Mouse (Mus musculus) adrenal gland, adult 2 months (tissue): ENCODE measurements around the gene Pcnx3. TPM values are rescaled to one million over a fixed set of nuclear protein-coding genes. Genes with fewer than 3 reads are reported as not detected.
"Not testable (repeated sequence)": the region's sequence is repeated elsewhere in the genome, so short reads cannot be mapped to it uniquely, and the experiment has no call there.

ENCODE experiments used
- DNase-seq: peaks from one replicate; pipeline ENCODE4 v3.0.0; 2021
- polyA plus RNA-seq: library from polyadenylated mRNA; depleted of rRNA; stranded (reverse); fragments of >200 nt; gene quantifications from 2 replicates; pipeline ENCODE4 v1.2.3, GENCODE M21; 2012
- total RNA-seq, 2 experiments: library from RNA; stranded (reverse); gene quantifications; 2 replicates each; pipeline ENCODE4 v1.2.3; 2021

Pcnx3 gene
- total and polyA plus RNA-seq, 3 experiments: 88.9 to 330 (median 90.8) TPM

- no peak for DNase-seq
Measured at GRCm38 (mm10) chr19:5713255-5713654, 24.5 kb upstream of the Pcnx3 start.

DNA sequence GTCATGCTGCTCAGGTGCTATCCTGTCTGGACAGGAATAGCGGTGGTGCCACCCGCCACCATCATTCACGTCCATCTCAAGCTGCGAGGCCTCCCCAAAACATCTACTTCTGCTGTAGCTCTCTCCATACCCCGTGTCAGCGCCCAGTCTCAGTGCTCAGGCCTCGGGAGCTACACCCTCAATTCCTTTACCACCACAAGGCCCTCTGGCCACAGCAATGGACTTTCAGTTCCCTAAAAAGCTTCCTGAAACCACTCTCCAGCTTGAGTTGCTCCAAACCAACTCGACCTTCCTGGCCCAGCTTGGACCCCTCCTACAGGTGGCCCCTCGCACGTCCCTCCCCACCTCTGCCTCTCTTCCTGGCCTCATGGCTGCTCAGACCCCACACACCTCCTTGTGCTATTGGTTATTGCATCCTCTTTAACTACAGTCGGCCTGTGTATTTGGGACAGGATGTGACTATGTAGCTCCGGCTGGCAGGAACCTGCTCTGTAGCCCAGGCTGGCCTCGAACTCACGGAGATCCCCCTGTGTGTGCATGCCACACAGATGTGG is 23.3 kb upstream of the Pcnx3 start:
- DNase-seq: no peak

- DNase-seq: peak; percentile 72
Measured at GRCm38 (mm10) chr19:5711218-5711617, 22.5 kb upstream of the Pcnx3 start.

DNA sequence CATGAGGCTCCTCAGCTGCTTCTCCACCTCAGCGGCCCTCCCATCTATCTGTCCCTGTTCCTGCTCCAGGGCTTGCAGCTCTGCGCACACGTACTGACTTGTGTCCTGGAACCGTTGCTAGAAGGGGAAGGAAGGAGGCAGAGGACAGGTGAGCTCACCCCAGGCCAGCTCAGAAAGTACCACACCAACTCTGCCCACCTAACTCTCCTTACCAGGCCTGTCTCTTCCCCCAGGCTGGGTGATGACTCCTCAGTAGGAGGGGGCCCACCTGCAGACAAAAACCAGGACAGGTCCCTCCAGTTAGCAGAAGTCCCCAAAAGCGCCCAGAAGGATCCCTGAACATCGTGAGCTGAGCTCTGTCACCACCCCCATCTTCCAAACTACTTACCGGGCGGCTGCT is 21.9 kb upstream of the Pcnx3 start:
- DNase-seq: no peak

- no peak for DNase-seq
Measured at GRCm38 (mm10) chr19:5710068-5710467, 21.4 kb upstream of the Pcnx3 start.

DNA sequence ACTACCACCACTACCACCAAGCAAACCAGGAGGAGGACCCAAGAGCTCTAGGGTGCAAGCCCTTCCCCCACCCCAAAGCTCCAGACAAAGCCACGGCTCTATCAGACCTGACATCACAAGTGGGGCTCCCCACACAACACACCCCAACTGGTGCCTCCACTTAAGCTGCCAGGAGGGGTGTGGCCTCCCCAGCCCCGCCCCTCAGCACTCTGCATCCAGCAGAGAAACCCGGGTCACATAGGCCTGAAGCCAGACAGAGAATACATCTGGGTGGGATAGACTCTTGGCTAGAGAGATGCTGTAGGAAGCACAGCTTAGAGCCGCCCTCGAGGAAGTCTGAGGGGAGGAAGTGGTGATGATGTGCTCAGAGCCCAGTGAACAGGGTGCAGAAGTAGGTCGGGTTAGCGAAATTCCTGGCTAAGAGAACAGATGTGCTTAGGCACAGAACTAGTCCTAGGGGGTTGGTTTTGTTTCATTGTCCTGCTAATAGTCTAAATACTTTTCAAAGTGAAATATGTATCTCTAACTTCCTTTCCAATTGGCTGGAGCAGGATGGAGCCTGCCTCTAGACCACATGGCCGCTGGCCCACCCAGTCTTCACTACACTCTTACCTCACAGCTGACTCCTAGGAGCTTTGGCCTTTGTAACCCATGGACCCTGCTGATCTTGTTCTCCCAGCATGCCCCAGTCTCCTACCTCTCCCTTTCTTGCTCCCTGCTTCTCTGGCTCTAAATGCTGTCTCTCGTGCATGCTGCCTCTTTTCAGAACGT is 16.3 kb upstream of the Pcnx3 start:
- no peak for DNase-seq

- no peak for DNase-seq
Measured at GRCm38 (mm10) chr19:5704163-5704800, 15.6 kb upstream of the Pcnx3 start, which contains the start of gene Kcnk7. Gene Kcnk7 (plus strand): TSS chr19:5704367.

DNA sequence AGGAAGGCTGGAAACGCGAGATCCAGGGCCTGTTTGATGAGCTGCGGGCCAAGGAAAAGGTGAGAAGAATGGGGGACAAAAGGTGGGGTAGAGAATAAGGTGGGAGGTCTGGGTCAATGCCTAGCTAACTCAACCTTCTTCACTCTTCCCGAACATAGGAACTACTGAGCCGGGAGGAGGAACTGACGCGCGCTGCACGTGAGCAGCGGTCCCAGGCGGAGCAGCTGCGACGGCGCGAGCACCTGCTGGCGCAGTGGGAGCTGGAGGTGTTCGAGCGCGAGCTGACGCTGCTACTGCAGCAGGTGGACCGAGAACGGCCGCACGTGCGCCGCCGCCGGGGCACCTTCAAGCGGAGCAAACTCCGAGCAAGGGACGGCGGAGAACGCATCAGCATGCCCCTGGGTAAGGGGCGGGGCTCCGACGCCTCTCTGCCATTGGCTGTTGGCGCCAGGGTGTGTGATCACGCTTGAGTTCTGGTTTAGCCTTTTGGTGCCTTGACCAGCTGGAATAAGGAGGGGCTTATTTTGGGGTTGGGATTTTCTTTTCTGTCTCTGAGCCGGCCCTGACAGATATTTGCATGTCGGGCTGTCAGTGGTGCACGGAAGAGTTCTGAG is 7.2 kb upstream of the Pcnx3 start:
- no peak for DNase-seq

DNA sequence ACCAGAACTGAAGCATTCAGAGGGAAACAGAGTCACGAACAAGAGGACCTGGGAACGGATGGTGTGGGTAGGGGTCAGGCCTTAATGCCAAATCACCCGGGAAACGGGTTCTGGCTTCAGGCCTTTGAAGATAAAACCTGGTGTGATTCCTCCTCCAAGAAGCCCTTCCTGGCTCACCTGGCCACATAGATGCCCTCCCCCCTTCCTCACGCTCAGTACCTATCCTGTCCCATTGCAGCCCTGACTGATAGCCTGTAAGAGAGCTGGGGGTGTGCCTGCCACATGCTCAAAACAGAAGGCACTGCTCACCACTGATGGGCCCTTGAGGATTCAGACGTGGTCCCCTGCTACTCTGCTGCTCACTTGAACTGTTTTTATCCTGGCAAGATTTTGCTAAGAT is 5.1 kb upstream of the Pcnx3 start:
- no peak for DNase-seq

DNA sequence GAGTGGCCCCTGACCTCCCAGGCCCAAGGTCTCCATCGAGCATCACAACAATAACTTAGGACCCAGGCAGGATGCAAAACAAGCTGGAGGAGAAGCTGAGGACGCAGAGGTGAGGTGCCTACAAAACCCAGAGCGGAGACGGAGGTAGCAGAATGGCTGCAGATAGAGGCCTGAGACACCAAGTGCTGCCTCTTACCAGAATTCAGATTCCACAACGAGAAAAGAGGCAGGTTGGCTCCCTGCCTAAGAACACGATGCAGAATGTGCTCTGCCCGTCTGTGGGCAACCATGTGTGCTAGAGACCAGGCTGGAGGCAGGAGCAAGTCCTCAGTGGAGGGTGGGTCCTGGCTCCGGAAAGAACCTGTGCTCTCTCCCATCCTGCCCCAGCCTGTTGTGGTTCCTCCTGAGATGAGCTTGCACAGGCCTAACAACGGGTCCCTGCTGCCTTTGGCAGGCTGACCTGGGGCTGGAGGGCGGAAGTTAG is 4.2 kb upstream of the Pcnx3 start:
- no peak for DNase-seq

GRCm38 (mm10) chr19:5692086-5692912 is 3.6 kb upstream of the Pcnx3 start:
- peak; percentile 75 for DNase-seq

DNA sequence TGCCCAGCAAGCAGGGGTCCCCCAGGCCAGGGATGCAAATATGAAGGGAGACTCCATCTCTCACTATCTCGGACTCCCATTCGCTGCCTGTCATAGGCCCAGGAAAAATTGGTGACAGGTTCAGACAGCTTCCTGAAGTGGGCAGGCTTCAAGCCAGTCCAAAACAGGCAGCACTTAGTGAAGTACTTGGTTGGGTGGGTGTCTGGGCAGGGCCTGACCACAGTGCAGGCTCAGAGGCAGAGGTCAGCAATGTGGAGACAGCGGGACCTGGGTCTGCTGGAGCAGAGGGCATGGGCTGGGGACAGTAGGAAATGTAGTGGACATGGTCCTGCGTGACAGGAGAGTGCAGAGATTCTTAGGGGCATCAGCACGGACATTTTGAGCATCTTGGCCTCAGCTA is 2.9 kb upstream of the Pcnx3 start:
- no peak for DNase-seq

DNA sequence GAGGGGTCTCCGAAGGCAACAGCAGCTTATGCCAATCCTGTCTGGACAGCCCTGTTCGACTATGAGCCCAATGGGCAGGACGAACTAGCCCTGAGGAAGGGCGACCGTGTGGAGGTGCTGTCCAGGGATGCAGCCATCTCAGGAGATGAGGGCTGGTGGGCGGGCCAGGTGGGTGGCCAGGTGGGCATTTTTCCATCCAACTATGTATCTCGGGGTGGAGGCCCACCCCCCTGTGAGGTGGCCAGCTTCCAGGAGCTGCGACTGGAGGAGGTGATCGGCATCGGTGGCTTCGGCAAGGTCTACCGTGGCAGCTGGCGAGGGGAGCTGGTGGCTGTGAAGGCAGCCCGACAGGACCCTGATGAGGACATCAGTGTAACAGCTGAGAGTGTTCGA is 1.6 kb upstream of the Pcnx3 start:
- DNase-seq: no peak

DNA sequence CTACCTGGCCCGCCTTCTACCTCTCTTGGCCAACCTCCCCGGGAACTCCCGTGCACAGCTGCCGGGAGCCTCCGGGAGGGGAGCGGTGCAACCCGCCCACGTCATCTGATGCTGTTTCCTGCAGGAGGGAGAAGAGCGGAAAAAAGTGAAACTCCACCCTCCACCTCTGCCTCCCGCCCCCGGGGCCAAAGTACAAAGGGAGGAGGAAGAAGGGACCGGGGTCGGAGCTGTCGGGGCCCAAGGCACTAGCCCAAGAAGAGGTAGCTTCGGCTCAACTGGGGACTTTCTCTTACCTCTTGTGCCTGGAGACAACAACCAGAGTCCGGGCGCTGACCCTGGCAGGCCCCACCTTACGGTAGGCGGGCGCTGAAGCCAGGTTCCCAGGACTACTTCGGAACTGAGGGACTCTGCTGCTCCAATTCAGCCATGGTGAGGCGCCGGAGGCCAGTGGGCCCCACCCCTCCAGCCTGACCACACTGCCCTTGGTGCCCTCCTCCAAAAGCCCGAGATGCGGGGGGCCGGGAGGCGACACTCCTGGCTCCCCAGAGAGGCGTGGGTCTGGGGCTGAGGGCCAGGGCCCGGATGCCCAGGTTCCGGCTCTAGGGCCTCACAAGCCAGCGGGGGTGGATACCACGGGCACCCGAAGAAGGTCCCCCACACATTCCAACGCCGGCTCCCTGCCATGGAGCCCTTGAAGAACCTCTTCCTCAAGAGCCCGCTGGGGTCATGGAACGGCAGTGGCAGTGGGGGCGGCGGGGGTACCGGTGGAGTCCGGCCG is 1.0 kb upstream of the Pcnx3 start:
- DNase-seq: peak; percentile 94

DNA sequence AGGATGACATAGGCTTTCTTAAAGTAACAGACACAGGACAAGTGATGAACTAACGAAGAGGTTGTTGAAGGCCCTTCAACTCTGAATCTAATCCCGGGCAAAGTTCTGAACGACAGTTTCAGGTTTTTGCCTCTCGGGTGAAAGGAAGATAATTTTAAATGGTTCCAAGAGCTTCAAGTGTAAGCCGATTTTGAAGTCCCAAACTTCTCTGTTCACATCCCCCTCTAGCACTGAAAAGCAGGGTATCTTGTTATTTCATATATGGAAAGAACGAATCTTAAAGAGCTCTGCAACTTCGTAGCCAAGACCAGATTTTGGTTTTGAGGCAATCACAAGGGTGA is 350 bp upstream of the Pcnx3 start:
- DNase-seq: no peak

DNA sequence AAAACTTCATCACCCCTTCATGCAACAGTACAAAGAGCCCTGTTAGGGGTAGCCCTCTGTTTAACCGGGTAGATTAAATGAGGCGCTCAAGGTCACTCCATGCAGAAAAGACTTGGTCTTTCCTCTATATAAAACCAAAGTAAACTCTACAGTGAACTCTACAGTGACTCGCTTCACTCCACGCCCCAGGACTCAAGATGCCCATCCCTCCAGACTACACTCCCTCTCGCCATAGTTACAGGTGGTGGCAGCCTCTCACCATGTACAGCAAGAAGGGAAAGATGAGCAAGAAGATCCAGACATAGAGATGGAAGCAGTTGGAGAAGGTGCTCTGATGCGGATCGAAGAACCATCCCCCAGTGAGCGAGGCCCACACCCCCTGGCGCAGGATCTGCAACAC is 970 bp downstream of the Pcnx3 start:
- DNase-seq: no peak

DNA sequence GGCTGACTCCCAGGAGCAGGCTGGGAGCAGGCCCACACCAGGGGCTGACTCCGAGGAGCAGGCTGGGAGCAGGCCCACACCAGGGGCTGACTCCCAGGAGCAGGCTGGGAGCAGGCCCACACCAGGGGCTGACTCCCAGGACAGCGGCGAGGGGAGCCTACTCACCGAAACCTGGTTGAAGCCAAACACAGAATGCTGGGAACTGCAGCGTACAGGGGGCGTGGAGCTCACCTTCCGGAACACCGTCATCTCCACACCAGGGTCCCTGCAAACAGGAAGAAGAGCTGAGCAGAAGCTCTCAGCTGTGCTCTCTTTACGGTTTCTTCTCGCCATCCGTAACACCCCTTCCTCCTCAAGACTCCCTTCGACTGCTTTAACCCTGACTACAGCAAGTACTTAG is 1.8 kb downstream of the Pcnx3 start:
- DNase-seq: not testable (repeated sequence)

- no peak for DNase-seq
Measured at GRCm38 (mm10) chr19:5686437-5686836, 2.3 kb downstream of the Pcnx3 start.

DNA sequence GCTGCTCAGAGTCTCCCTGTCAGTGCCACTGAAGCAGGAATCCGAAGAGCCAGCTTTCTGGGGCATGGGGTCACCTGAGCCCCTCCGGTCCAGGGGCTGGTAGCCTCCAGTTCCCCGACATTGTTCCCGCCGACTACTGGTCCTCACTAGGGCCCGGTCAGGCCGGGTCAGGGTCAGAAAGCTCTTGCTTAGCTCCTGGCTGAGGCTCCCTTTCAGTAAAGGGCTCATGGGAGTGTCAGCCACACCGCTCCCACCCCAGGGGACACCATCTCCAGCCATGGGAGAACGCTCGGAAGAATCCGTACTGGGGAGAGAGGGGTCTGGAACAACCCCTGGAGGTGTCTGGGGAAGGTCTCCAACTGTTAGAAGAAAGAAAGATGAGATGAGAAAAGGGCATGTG is 2.8 kb downstream of the Pcnx3 start:
- DNase-seq: no peak

DNA sequence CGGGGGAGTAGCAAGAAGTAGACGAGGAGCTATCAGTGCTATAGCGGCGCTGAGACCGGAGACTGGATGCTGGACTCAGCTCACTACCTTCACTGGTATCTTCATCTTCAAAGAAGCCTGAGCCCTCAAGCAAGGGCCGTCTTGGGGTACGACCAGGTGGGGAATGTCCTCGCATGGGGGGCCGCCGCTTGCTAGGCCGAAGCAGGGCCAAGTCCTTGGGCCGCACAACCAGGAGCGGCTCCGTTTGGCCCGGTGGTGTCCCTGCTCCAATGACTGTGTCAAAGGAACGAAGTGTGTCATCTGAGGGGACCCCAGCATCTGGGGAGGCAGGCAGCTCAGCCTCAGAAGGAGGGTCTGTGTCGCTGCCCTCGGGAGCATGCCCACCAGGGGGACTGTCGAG is 3.3 kb downstream of the Pcnx3 start:
- DNase-seq: no peak

DNA sequence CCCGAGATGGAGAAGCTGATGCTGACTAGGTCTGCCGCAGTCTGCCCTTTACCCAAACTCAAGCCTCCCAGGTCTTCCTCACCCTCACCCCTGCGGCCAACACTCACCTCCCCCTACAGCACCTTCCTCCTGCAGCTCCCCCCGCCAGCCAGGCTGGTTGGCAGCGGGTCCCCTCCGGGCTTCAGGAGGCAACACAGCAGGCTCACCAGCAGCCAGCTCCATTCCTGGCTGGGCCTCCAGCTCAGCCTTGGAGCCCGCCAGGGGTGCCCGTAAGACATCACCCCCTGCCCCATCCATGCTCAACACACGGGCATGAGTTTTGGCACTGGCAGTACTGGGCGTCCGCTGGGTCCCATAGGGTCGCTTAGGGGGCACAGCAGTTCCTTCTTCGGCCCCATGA is 3.7 kb downstream of the Pcnx3 start:
- DNase-seq: no peak
